Mouse (Mus musculus): ENCODE results near the gene Snrpb.

The Snrpb gene

DNA sequence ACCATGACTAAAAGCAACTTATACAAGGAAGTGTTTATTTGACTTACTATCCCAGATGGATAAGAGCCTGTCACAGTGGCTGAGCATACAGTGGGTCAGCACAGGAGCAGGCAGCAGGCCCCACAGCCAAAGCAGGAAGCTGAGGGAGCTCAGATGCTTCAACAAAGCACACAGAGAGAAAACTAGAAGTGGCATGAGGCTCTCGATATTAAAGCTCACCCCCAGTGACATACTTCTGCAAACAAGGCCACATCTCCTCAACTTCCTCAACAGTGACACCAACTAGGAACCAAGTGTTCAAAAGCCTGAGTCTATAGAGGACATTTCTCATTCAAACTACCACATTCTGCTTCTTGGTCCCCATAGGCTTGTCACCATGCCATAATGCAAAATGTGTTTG is 49.5 kb downstream of the Snrpb start:
- no peak for DNase-seq

DNA sequence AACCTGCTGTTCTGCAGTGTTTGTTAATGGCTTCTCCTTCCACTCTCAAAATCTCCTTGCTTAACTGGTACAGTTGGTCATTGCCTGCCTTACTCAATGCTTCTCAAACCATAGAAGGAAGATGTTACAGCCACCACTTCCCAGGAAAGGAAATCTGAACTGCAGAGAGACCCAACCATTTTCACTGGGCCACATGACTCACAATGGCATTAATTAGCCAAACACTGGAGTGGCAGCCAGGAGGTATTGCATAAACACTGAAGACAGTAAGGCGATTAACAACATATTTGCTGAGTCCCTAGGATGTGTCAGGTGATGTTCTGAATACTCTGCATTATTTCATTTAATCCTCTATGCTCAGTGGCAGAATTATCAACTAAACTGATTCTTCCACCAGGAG is 53.1 kb downstream of the Snrpb start:
- DNase-seq = no peak

DNA sequence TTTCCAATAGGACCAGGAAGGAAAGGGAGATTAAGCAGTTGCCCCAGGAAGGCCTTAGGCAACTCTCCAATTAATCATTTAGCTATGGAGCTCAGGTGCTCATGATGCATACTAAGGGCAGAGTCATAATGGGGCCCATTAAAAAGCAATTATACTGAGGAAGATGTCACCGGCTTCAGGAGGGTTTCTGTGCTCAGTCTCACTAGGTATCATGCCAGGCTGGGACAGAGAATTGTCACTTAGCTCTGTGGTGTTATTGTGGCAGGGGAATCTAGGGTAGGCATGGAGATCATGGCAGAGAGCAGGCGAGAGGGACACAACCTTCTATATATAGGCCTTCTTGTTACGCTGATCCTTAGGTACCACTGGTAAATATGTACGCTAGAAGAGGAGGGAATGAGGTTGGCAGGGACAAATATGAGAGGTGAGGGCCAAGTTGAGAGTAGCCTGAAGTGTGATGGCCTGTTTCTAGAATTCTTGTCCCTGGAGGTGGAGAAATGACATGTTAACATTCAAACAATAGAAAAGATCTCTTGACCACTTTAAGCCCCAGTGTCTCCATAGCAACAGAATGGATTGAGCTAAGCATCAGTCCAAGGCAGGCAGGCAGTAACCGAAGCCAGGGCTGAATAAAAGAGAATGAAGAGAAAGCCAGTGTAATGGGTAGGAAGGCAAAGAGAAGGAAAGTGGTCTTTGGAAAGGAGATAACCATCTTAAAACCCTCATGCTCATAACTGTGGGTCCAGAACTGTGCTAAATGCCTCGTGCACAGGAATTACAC is 53.7 kb downstream of the Snrpb start:
- DNase-seq = no peak

All from thymus, adult 18-20 months (tissue).